Mouse (Mus musculus): Measurements from ENCODE around the gene Fam117a. TPM values are rescaled to one million over a fixed set of nuclear protein-coding genes. Genes with fewer than 3 reads are reported as not detected.

Fam117a gene
- total and polyA plus RNA-seq, 2 experiments from 2014 or later = 1.1 to 6.1 TPM

DNA sequence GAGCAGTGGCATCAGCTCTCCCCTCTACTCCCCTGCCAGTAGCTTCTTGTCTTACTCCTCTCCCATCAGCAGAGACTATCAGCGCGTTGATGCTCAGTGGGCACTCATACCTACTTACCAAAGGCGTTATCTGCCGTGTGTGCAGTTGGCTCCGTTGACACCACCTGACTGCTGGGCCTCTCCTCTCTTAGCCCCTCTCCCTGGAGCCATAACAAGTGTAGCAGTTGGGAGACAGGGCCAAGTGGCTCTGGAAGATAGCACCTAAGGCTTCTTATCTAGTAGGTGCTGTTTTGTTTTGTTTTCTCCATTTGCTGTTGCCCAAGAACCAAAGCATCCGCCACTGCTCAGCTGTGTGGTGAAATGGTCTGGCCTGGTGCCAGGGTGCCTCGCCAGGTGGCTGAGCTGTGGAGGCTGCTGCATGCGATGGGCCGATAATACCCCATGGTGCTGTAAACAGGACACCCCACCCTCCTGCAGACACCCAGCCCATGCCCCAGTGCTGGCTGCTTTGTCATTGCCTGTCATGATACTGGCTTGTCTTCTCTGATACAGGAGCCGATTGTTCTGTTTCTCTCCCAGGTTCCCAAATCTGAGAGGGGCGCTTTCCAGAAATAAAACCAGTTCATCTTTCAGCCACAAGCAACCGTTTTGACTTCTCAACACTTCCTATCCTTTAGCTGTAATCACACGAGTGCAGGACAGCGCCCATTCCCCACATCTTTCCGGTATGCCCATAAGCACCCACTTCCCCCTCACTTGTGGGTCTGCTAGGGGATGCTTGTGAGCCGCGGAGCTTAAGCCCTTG lies 19.9 kb downstream of the Fam117a start:
- Histone ChIP-seq H3K4me1 (ENCODE audit: insufficient read depth, low read length) (no peaks in the 10 kb centered on the region), H3K36me3 (ENCODE audit: insufficient read depth, low read length) (no peaks in the 10 kb centered on the region), H3K27me3 (ENCODE audit: insufficient read depth, low read length) (no peaks in the 10 kb centered on the region), H3K9ac (replicated peaks; ENCODE audit: low read length, poor library complexity, severe bottlenecking) (no peak overlapping the region), H3K27ac (ENCODE audit: low read depth, low read length) (no peak overlapping the region), H3K9me3 (ENCODE audit: low read length) (no peaks in the 10 kb centered on the region), H3K4me3 (ENCODE audit: low read depth, low read length) (no peak overlapping the region), H3K4me2 (ENCODE audit: low read depth, low read length, poor library complexity, severe bottlenecking) (no peak overlapping the region)
- ATAC-seq (ENCODE audit: low FRiP score) (no peak), DNase-seq (ENCODE audit: low spot score) (peak; percentile 16)
- 74% methylated on average over 17 of the region's 17 CpGs for whole genome bisulfite sequencing
- TF ChIP-seq CTCF (IDR thresholded peaks at IDR 0.05) = no peak

GRCm38 (mm10) chr11:95358263-95358662 lies 21.4 kb downstream of the Fam117a start:
- Histone ChIP-seq H3K27me3 (ENCODE audit: insufficient read depth, low read length) (no peaks in the 10 kb centered on the region), H3K4me2 (ENCODE audit: low read depth, low read length, poor library complexity, severe bottlenecking) (no peak overlapping the region), H3K27ac (ENCODE audit: low read depth, low read length) (no peak overlapping the region), H3K9me3 (ENCODE audit: low read length) (no peaks in the 10 kb centered on the region), H3K36me3 (ENCODE audit: insufficient read depth, low read length) (no peaks in the 10 kb centered on the region), H3K9ac (replicated peaks; ENCODE audit: low read length, poor library complexity, severe bottlenecking) (no peak overlapping the region), H3K4me3 (ENCODE audit: low read depth, low read length) (no peak overlapping the region), H3K4me1 (ENCODE audit: insufficient read depth, low read length) (no peaks in the 10 kb centered on the region)
- DNase-seq (ENCODE audit: low spot score) = no peak
- TF ChIP-seq CTCF (IDR thresholded peaks at IDR 0.05) = no peak
- WGBS = 67% methylated on average over 3 of the region's 3 CpGs
- ATAC-seq (ENCODE audit: low FRiP score) = no peak

- no peak for TF ChIP-seq CTCF (IDR thresholded peaks at IDR 0.05)
- H3K4me1 ChIP-seq (ENCODE audit: insufficient read depth, low read length) = no peaks in the 10 kb centered on the region
- H3K27ac ChIP-seq (ENCODE audit: low read depth, low read length) = no peak overlapping the region
- ATAC-seq (ENCODE audit: low FRiP score) = no peak
- no peak overlapping the region for H3K9ac ChIP-seq (replicated peaks; ENCODE audit: low read length, poor library complexity, severe bottlenecking)
- DNase-seq (ENCODE audit: low spot score) = no peak
- WGBS = 87% methylated on average over 5 of the region's 5 CpGs
- no peaks in the 10 kb centered on the region for H3K27me3 ChIP-seq (ENCODE audit: insufficient read depth, low read length)
- H3K4me3 ChIP-seq (ENCODE audit: low read depth, low read length) = no peak overlapping the region
- no peaks in the 10 kb centered on the region for H3K36me3 ChIP-seq (ENCODE audit: insufficient read depth, low read length)
- no peaks in the 10 kb centered on the region for H3K9me3 ChIP-seq (ENCODE audit: low read length)
- no peak overlapping the region for H3K4me2 ChIP-seq (ENCODE audit: low read depth, low read length, poor library complexity, severe bottlenecking)
Observed at GRCm38 (mm10) chr11:95364388-95364787, 27.6 kb downstream of the Fam117a start.

GRCm38 (mm10) chr11:95365596-95365995 lies 28.8 kb downstream of the Fam117a start:
- no peaks in the 10 kb centered on the region for H3K9me3 ChIP-seq (ENCODE audit: low read length)
- no peaks in the 10 kb centered on the region for H3K36me3 ChIP-seq (ENCODE audit: insufficient read depth, low read length)
- H3K9ac ChIP-seq (replicated peaks; ENCODE audit: low read length, poor library complexity, severe bottlenecking) = no peak overlapping the region
- no peak for TF ChIP-seq CTCF (IDR thresholded peaks at IDR 0.05)
- 0 out of 2 replicates have a peak overlapping the region, but pooled peaks have one; percentile 13 for H3K27ac ChIP-seq (ENCODE audit: low read depth, low read length)
- 0 out of 2 replicates have a peak, but pooled peaks have one; percentile 20 for ATAC-seq (ENCODE audit: low FRiP score)
- no peak overlapping the region for H3K4me2 ChIP-seq (ENCODE audit: low read depth, low read length, poor library complexity, severe bottlenecking)
- no peaks in the 10 kb centered on the region for H3K4me1 ChIP-seq (ENCODE audit: insufficient read depth, low read length)
- no peak overlapping the region for H3K4me3 ChIP-seq (ENCODE audit: low read depth, low read length)
- 76% methylated on average over 10 of the region's 10 CpGs for WGBS
- H3K27me3 ChIP-seq (ENCODE audit: insufficient read depth, low read length) = no peaks in the 10 kb centered on the region
- peak; percentile 75 for DNase-seq (ENCODE audit: low spot score)

- Histone ChIP-seq H3K27ac (ENCODE audit: low read depth, low read length) (no peak overlapping the region), H3K4me2 (ENCODE audit: low read depth, low read length, poor library complexity, severe bottlenecking) (no peak overlapping the region), H3K4me1 (ENCODE audit: insufficient read depth, low read length) (no peaks in the 10 kb centered on the region), H3K9me3 (ENCODE audit: low read length) (no peaks in the 10 kb centered on the region), H3K9ac (replicated peaks; ENCODE audit: low read length, poor library complexity, severe bottlenecking) (no peak overlapping the region), H3K4me3 (ENCODE audit: low read depth, low read length) (no peak overlapping the region), H3K27me3 (ENCODE audit: insufficient read depth, low read length) (no peaks in the 10 kb centered on the region), H3K36me3 (ENCODE audit: insufficient read depth, low read length) (no peaks in the 10 kb centered on the region)
- 78% methylated on average over 6 of the region's 6 CpGs for WGBS
- DNase-seq (ENCODE audit: low spot score) (peak; percentile 54), ATAC-seq (ENCODE audit: low FRiP score) (no peak)
- TF ChIP-seq CTCF (IDR thresholded peaks at IDR 0.05) = no peak
Observed at GRCm38 (mm10) chr11:95366280-95366897, 29.6 kb downstream of the Fam117a start.
